Mouse (Mus musculus): ENCODE measurements around the gene Sdccag8.

Sdccag8 gene

DNA sequence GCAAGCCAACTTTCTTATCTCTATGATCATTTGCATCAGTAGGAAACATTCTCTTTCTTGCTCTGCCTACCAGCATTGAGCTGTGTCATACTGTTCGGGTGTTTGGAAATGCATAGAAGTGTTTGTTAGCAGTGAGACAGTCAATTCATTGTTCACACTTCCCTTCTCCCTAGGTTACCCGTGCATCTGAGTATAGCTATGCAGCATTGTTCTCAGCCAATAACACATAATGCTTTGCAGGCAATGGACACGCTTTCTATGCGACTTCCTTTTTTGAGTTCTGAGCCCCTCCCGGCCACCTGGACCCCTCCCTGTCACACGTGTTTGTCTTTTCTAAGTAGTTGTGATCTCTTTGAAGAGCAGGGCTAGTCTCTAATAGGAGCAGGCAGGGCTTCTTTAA is 171.8 kb downstream of the Sdccag8 start:
- no peak for DNase-seq (ENCODE audit: low spot score)

DNA sequence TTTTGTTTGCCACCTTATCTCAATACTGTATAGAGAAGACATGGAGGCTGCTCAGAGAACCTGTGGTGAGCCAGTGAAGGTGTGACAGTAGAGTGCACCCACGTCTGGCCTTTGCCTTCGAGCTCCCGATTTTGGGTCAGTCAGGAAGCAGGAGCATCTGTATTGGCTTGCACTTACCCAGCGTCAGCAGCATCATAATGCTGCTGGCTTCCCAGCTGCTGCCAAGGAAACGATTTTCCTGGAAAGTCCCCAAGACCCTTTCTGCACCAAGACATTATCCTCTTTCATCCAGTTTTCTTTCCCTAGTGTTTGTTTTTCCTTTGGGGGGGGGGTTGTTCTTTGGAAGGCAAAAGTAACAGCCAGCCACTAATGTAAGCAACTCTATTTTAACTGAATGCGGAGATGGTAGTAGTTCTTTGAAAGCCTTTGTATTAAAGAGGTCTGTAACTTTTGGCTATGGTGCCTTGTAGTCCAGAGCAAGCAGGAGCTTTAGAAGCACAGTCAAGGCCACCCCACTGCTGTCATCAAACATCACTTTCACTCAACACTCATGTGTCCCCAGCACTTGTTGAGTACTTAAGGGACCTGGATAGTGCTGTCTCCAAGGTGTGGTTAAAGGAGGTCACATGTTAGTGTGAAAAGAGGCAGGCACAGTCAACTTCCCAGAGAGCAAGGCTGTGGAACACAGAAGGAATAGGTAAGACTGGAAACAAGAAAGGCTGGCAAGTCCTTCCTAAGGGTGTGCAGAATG is 172.7 kb downstream of the Sdccag8 start:
- no peak for DNase-seq (ENCODE audit: low spot score)

- no peak for DNase-seq (ENCODE audit: low spot score)
Observed at GRCm38 (mm10) chr1:176991473-176991872, 177.0 kb downstream of the Sdccag8 start.

GRCm38 (mm10) chr1:176992517-176992916 is 178.1 kb downstream of the Sdccag8 start:
- DNase-seq (ENCODE audit: low spot score): peak; percentile 80

GRCm38 (mm10) chr1:176993141-176994010 is 178.9 kb downstream of the Sdccag8 start:
- DNase-seq (ENCODE audit: low spot score): no peak

DNA sequence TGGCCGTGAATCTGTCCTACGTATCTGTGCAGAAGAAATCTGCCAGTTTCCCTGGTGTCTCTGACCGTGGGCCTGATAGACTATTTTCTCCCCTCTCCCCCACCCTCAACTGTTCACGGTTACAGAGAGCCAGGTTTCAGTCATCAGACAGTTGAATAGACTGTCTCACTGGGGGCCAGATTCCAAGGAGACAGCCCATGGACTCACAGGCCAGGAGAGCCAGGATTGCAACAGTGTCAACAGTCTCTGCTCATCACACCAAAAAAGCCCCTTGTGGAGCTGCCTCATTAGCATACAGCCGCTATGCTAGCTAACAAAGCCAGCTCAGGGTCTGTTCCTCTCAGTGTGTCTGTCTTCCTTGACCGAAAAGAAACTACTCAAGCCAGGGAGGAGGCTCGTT is 179.6 kb downstream of the Sdccag8 start:
- peak; percentile 76 for DNase-seq (ENCODE audit: low spot score)

- peak; percentile 69 for DNase-seq (ENCODE audit: low spot score)
Observed at GRCm38 (mm10) chr1:176994707-176995418, 180.4 kb downstream of the Sdccag8 start.

DNA sequence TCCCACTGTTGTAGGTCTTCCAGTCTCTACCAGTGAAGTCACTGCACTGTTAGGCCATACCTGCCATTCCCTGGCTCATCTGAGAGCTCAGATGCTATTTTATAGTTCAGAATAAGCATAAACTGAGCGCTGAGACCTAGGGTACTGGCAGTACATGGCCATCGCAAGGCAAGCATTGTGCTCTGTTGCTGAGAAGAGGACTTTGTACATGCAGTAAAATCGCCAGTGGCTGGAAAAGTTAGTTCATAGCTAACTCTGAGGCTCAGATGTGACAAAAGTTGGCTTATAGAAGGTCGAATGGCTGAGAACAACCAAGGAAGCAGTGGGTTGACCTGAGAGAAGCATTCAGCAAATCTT is 180.9 kb downstream of the Sdccag8 start:
- DNase-seq (ENCODE audit: low spot score): no peak

GRCm38 (mm10) chr1:176996166-176996565 is 181.7 kb downstream of the Sdccag8 start:
- DNase-seq (ENCODE audit: low spot score): no peak

GRCm38 (mm10) chr1:176996630-176997201 is 182.3 kb downstream of the Sdccag8 start:
- DNase-seq (ENCODE audit: low spot score): peak; percentile 66

DNA sequence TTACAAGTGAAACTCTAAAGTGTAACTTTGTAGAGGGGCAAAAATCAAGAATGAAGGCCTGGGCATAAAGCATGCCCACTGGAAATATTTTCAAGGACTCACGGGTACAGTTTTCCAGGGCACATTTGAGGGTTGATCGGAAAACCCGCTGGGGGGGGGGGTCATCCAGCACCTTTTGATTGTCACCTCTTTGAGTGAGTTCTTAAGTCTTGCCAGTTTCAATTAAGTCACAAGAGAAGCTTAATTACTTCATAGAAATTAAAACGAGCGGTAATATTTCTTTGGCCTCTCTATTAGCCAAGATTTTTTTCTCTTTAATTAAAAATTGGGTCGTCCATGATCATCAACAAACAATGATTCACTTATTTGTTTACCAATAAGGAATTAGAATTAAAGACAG is 182.8 kb downstream of the Sdccag8 start:
- DNase-seq (ENCODE audit: low spot score): no peak

GRCm38 (mm10) chr1:176997711-176998689 is 183.5 kb downstream of the Sdccag8 start:
- peak; percentile 76 for DNase-seq (ENCODE audit: low spot score)

DNA sequence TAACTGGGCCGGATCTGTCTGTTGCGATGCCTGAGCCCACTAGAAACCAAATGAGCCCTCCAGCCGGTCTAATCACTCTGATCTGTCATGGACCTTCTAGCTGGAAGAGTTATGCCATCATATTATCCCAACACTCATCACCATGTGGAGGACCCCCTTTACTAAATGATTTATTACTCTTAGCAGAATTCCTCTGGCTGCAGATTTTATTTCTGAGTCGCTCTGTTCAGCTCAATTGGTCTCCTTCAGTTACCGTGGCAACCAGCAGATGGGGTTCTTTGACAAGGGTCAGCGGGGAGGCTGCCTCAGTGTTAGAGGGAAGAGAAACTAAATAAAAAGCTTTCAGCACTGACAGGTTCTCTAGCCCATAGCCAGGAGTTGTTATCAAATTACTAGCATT is 184.6 kb downstream of the Sdccag8 start:
- DNase-seq (ENCODE audit: low spot score): peak; percentile 72

DNA sequence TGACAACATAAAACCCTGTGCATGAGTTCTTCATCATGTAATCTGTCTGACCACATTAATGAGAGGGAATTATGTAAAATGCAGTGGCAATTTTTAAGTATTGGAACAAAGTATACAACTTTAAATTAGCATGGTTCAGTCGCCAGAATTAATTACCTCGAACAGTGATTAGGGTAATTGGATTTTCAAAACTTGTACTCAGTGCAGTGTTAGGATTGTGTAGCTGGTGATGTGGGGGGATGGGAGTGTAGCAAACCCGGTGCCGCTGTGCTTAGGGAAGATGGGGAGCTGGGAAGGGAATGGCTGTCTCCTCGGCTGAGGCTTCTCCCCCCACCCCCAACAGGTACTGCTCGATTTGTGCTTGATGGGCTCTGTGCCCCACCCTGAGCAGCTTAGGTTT is 188.5 kb downstream of the Sdccag8 start:
- DNase-seq (ENCODE audit: low spot score): no peak

DNA sequence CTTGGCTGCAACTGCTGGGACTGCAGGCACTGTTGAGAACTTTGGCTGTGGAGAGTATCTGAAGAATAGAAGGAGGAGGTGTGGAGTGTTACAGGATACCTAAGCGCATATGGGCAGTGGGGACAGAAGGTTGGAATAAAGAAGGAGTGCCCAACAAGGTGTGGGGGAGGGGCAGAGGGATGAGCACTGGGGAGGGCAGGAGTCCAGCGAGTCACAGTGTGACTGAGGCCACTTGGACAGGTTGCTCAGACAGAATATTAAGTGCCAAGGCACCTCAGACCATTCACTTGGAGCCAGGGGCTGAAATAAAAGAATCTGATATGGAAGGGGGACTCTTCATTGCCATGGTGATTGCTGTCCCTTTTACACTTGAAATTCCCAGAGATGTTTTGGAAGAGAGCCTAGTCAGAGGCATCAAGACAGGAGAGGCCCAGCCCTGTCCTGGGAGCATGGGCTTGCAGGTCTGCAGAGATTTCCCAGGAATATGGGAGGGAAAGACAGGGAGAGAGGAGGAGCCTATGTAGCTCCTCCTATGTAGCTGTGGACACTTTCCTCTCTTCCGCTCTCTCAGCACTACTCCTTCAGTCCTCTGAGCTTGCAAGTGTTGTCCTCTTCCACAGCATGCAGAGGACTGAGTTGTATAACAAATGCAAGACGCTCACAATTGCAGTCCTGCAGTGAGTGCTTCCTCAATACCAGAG is 189.7 kb downstream of the Sdccag8 start:
- no peak for DNase-seq (ENCODE audit: low spot score)

DNA sequence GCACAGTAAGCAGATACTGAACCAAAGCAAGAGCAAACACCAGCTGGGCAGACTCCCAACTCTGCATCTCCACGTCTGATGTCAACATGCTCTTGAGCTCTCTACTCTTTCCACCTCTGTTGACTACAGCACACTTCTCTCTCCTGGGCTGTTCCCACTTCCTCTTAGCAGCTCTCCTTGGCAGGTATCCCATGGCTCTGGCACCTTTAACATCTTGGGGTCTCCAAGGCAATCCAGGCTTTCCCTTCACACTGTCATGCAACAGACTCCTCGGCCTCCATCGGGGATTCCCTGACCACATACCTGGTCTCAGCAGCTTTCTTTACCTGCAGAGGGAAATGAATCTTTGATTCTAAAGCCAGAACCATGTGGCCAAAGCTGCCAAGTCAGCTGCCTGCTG is 192.9 kb downstream of the Sdccag8 start:
- DNase-seq (ENCODE audit: low spot score): no peak

DNA sequence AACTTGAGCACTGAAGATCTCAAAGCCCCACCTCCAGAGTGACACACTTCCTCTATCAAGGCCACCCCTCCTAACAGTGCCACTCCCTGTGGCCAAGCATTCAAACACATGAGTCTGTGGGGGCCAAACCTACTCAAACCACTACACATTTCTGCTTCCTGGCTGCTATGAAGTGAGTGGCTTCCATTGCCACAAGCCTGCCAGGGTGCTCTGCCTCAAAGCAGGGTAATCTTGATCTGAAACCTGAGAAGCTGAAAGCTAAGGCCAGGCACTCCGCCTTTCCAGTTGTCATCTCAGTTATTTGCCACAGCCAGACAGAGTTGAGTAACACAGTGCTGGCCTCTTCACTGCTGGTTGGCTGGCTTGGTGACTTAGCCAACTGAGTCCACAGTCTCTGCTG is 194.3 kb downstream of the Sdccag8 start:
- no peak for DNase-seq (ENCODE audit: low spot score)

- DNase-seq (ENCODE audit: low spot score): no peak
Observed at GRCm38 (mm10) chr1:177010041-177010440, 195.6 kb downstream of the Sdccag8 start.

- no peak for DNase-seq (ENCODE audit: low spot score)
Observed at GRCm38 (mm10) chr1:177010607-177011302, 196.3 kb downstream of the Sdccag8 start.

- no peak for DNase-seq (ENCODE audit: low spot score)
Observed at GRCm38 (mm10) chr1:177011688-177012087, 197.2 kb downstream of the Sdccag8 start.
